Mouse (Mus musculus) CH12.LX (cell line): ENCODE data around the gene Pitx2. TPM values are rescaled to one million over a fixed set of nuclear protein-coding genes. Genes with fewer than 3 reads are reported as not detected.

Experiments
- DNase-seq: peaks from one replicate; pipeline ENCODE4 v3.0.0-alpha.2; 2013; ENCODE audit errors: extremely low read depth
- H3K27ac ChIP-seq: 2 replicates; pipeline ENCODE4 v1.5.1; 2012; ENCODE audit warnings: low read depth, mild to moderate bottlenecking, control low read depth, moderate library complexity; ENCODE audit not compliant: insufficient read depth
- H3K27me3 ChIP-seq: replicated peaks from 2 replicates; pipeline ENCODE3; 2012; ENCODE audit warnings: inconsistent platforms
- H3K36me3 ChIP-seq, 2 experiments: replicated peaks in 1 of 2; 2 replicates each; pipeline versions ENCODE3 to v1.6.1; 2012; ENCODE audit warnings: inconsistent platforms in 1 of 2, low read length in 1 of 2, mild to moderate bottlenecking in 1 of 2, mixed read lengths in 1 of 2, moderate library complexity in 1 of 2; ENCODE audit not compliant: control insufficient read depth in 1 of 2, insufficient read depth in 1 of 2
- H3K4me1 ChIP-seq, 2 experiments: 2 replicates each; pipeline ENCODE4 v1.6.1; 2012; ENCODE audit warnings: inconsistent platforms in 1 of 2, moderate library complexity in 1 of 2; ENCODE audit not compliant: insufficient read depth in 2 of 2, control insufficient read depth in 1 of 2
- H3K4me2 ChIP-seq: 2 replicates; pipeline ENCODE4 v1.6.1; 2012; ENCODE audit warnings: low read depth, mild to moderate bottlenecking, control low read depth; ENCODE audit not compliant: poor library complexity, insufficient read depth, severe bottlenecking
- H3K4me3 ChIP-seq, 3 experiments: fragments of 150-350 bp in 1 of 3; sonication (generic) in 1 of 3; replicated peaks in 1 of 3; 2 replicates each; pipeline versions ENCODE3 to v1.5.1; 2011 to 2012; ENCODE audit warnings: low read depth in 2 of 3, low read length in 2 of 3, mild to moderate bottlenecking in 2 of 3, moderate library complexity in 2 of 3, control low read depth in 1 of 3, improper control_type of control experiment in 1 of 3, inconsistent platforms in 1 of 3, mixed read lengths in 1 of 3; ENCODE audit not compliant: poor library complexity in 1 of 3
- H3K79me2 ChIP-seq: replicated peaks from 2 replicates; pipeline ENCODE4 v1.6.1; 2012; ENCODE audit warnings: mild to moderate bottlenecking, moderate library complexity; ENCODE audit not compliant: control insufficient read depth, poor library complexity, insufficient read depth, severe bottlenecking; ENCODE audit errors: extremely low read depth
- H3K9ac ChIP-seq: 2 replicates; pipeline ENCODE4 v1.6.1; 2012; ENCODE audit warnings: low read depth, mild to moderate bottlenecking, control low read depth, moderate library complexity; ENCODE audit not compliant: insufficient read depth
- H3K9me3 ChIP-seq: replicated peaks from 2 replicates; pipeline ENCODE3; 2012; ENCODE audit warnings: low read length, inconsistent platforms, mixed read lengths
- CHD1 ChIP-seq: IDR thresholded peaks from 2 replicates; pipeline ENCODE4 v1.6.1; 2012; ENCODE audit warnings: low read depth, low read length, improper control_type of control experiment, inconsistent platforms
- CHD2 ChIP-seq: IDR thresholded peaks from 2 replicates; pipeline ENCODE4 v1.6.1; 2011; ENCODE audit warnings: low read length, improper control_type of control experiment
- CTCF ChIP-seq, 2 experiments: IDR thresholded peaks in 1 of 2; conservative IDR thresholded peaks in 1 of 2; 2 replicates each; pipeline ENCODE4 v1.5.1; 2011 to 2012; ENCODE audit warnings: low read depth in 2 of 2, low read length in 2 of 2, improper control_type of control experiment in 1 of 2, inconsistent platforms in 1 of 2, mild to moderate bottlenecking in 1 of 2, moderate library complexity in 1 of 2
- ELF1 ChIP-seq: IDR thresholded peaks from 2 replicates; pipeline ENCODE4 v1.6.1; 2014; ENCODE audit warnings: low read depth, mild to moderate bottlenecking, inconsistent platforms, low read length, improper control_type of control experiment
- EP300 ChIP-seq: IDR thresholded peaks from 2 replicates; pipeline ENCODE4 v1.6.1; 2011; ENCODE audit warnings: low read length, improper control_type of control experiment
- GABPA ChIP-seq: IDR thresholded peaks from 2 replicates; pipeline ENCODE4 v1.6.1; 2012; ENCODE audit warnings: low read depth, low read length, improper control_type of control experiment, inconsistent platforms; ENCODE audit not compliant: insufficient replicate concordance
- HCFC1 ChIP-seq: IDR thresholded peaks from 2 replicates; pipeline ENCODE4 v1.6.1; 2012; ENCODE audit warnings: low read depth, mild to moderate bottlenecking, inconsistent platforms, low read length, improper control_type of control experiment
- IRF4 ChIP-seq: IDR thresholded peaks from 2 replicates; pipeline ENCODE4 v1.6.1; 2014; ENCODE audit warnings: low read depth, mild to moderate bottlenecking, inconsistent platforms, low read length, improper control_type of control experiment
- JUN ChIP-seq: IDR thresholded peaks from 2 replicates; pipeline ENCODE4 v1.6.1; 2011; ENCODE audit warnings: low read depth, mild to moderate bottlenecking, low read length, improper control_type of control experiment, moderate library complexity; ENCODE audit not compliant: insufficient read depth
- JUND ChIP-seq: conservative IDR thresholded peaks from 2 replicates; pipeline ENCODE4 v1.6.1; 2011; ENCODE audit warnings: low read depth, low read length, improper control_type of control experiment
- MAFK ChIP-seq: IDR thresholded peaks from 2 replicates; pipeline ENCODE4 v1.6.1; 2011; ENCODE audit warnings: low read length, improper control_type of control experiment; ENCODE audit not compliant: insufficient replicate concordance
- MAX ChIP-seq: IDR thresholded peaks from 2 replicates; pipeline ENCODE4 v1.6.1; 2011; ENCODE audit warnings: low read length, improper control_type of control experiment
- MYC ChIP-seq: IDR thresholded peaks from 2 replicates; pipeline ENCODE4 v1.6.1; 2011; ENCODE audit warnings: low read depth, mild to moderate bottlenecking, improper control_type of control experiment, low read length
- NRF1 ChIP-seq: IDR thresholded peaks from 2 replicates; pipeline ENCODE4 v1.6.1; 2014; ENCODE audit warnings: low read depth, mild to moderate bottlenecking, inconsistent platforms, low read length, improper control_type of control experiment, moderate library complexity
- POLR2AphosphoS2 ChIP-seq: IDR thresholded peaks from 2 replicates; pipeline ENCODE4 v1.6.1; 2011; ENCODE audit warnings: low read depth, low read length, improper control_type of control experiment
- RAD21 ChIP-seq: IDR thresholded peaks from 2 replicates; pipeline ENCODE4 v1.6.1; 2011; ENCODE audit warnings: low read depth, mild to moderate bottlenecking, low read length, improper control_type of control experiment, moderate library complexity
- SIN3A ChIP-seq: IDR thresholded peaks from 2 replicates; pipeline ENCODE4 v1.6.1; 2012; ENCODE audit warnings: low read length, improper control_type of control experiment, inconsistent platforms
- SMC3 ChIP-seq: IDR thresholded peaks from 2 replicates; pipeline ENCODE4 v1.6.1; 2011; ENCODE audit warnings: low read depth, low read length, improper control_type of control experiment
- USF1 ChIP-seq: IDR thresholded peaks from 2 replicates; pipeline ENCODE4 v1.6.1; 2014; ENCODE audit warnings: low read depth, mild to moderate bottlenecking, inconsistent platforms, low read length, improper control_type of control experiment
- USF2 ChIP-seq: conservative IDR thresholded peaks from 2 replicates; pipeline ENCODE4 v1.6.1; 2011; ENCODE audit warnings: low read depth, low read length, improper control_type of control experiment
- ZC3H11A ChIP-seq: IDR thresholded peaks from 2 replicates; pipeline ENCODE4 v1.6.1; 2012; ENCODE audit warnings: low read depth, mild to moderate bottlenecking, inconsistent platforms, low read length, improper control_type of control experiment
- ZKSCAN1 ChIP-seq: IDR thresholded peaks from 2 replicates; pipeline ENCODE4 v1.6.1; 2012; ENCODE audit warnings: low read depth, inconsistent platforms, low read length, improper control_type of control experiment, borderline replicate concordance
- ZMIZ1 ChIP-seq: IDR thresholded peaks from 2 replicates; pipeline ENCODE4 v1.6.1; 2012; ENCODE audit warnings: low read depth, mild to moderate bottlenecking, inconsistent platforms, low read length, improper control_type of control experiment
- ZNF384 ChIP-seq: IDR thresholded peaks from 2 replicates; pipeline ENCODE4 v1.6.1; 2012; ENCODE audit warnings: low read depth, low read length, improper control_type of control experiment, inconsistent platforms
- dilution Hi-C: fragments of 300-500 bp; cut with MboI; formaldehyde crosslinking; loops from 2 replicates; pipeline ENCODE4 v1.14.3; 2020; ENCODE audit warnings: low sequenced_read_pairs; ENCODE audit not compliant: extremely low pct_unique_long_range_greater_than_20kb, extremely low pct_ligation_motif_present
- in situ Hi-C: fragments of 300-500 bp; cut with MboI; formaldehyde crosslinking; loops from 3 replicates; pipeline ENCODE4 v1.14.3; 2019; ENCODE audit warnings: low sequenced_read_pairs, low pct_ligation_motif_present, low pct_unique_long_range_greater_than_20kb, mixed read lengths
- polyA plus RNA-seq: library from polyadenylated mRNA; unstranded; fragments of >175 nt; gene quantifications from 2 replicates; pipeline ENCODE4 v1.2.1, GENCODE M21; 2012; ENCODE audit warnings: low read depth; ENCODE audit not compliant: insufficient read length
- total RNA-seq, 2 experiments: library from RNA; depleted of rRNA; stranded (reverse); fragments of 300-350 nt in 1 of 2; fragments of >200 nt in 1 of 2; gene quantifications; 2 replicates each; pipeline ENCODE4 v1.2.3; 2012 to 2014

Pitx2 gene
- total and polyA plus RNA-seq, 3 experiments: not detected

GRCm38 (mm10) chr3:129151096-129151685 is 48.5 kb upstream of the Pitx2 start:
- peaks cover 54% of the 10 kb centered on the region for H3K9me3 ChIP-seq
- H3K79me2 ChIP-seq: no peaks in the 10 kb centered on the region
- H3K9ac ChIP-seq: no peak overlapping the region
- dilution Hi-C loops: no loop called here
- in situ Hi-C loops: no loop called here
- no peak overlapping the region for H3K27ac ChIP-seq
- H3K4me2 ChIP-seq: no peak overlapping the region
- TF ChIP-seq EP300 (no peak), IRF4 (no peak), SMC3 (no peak), POLR2AphosphoS2 (no peak), ELF1 (no peak), ZNF384 (no peak), MAX (no peak), JUND (no peak), ZKSCAN1 (no peak), MAFK (no peak), NRF1 (no peak), CHD1 (no peak), CHD2 (no peak), MYC (no peak), RAD21 (no peak), USF2 (no peak), JUN (no peak), USF1 (no peak), CTCF (conservative IDR thresholded peaks at IDR 0.05 in 1 of 2, IDR thresholded peaks at IDR 0.05 in 1 of 2; ENCODE audit: low read depth in 2 of 2, low read length in 2 of 2) (no peak), ZMIZ1 (no peak)
- TF ChIP-seq, all 38 proteins: peak for 0
- no peak overlapping the region for H3K4me3 ChIP-seq
- no peaks in the 10 kb centered on the region for H3K27me3 ChIP-seq
- no peak for DNase-seq
- H3K4me1 ChIP-seq: no peaks in the 10 kb centered on the region
- no peaks in the 10 kb centered on the region for H3K36me3 ChIP-seq

DNA sequence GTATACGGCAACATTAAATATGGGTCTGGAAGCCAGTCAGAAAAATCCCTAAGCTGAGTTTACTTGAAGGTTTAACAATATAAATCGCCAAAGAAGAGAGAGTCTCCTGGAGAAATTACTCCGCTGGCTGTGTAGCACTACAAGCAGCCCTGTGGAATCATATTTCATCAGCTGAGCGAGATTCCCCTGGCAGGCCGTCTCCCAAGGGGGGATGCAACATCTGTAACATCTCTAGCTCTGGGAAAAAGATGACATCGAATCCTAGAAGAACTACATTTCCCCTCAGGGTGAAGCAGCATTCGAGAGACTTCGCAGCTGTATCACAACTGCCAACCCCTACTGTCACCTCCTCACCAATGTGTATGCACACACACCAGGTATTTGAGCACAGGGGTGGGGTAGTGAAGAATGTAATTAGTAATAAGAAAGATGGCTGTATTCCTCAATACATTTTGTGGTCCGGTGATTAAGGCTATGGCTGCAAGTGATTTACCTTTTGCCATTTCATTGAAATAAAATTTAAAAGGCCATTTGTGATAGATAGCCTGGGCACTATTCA is 40.8 kb upstream of the Pitx2 start:
- no peak for DNase-seq
- H3K4me1 ChIP-seq: no peaks in the 10 kb centered on the region
- H3K27ac ChIP-seq: no peak overlapping the region
- no peaks in the 10 kb centered on the region for H3K27me3 ChIP-seq
- H3K4me3 ChIP-seq: no peak overlapping the region
- in situ Hi-C loops (no loop called here), dilution Hi-C loops (no loop called here)
- H3K9ac ChIP-seq: no peak overlapping the region
- H3K79me2 ChIP-seq: no peaks in the 10 kb centered on the region
- no peaks in the 10 kb centered on the region for H3K36me3 ChIP-seq
- TF ChIP-seq CHD2 (no peak), CHD1 (no peak), HCFC1 (no peak), JUND (no peak), MYC (no peak), SIN3A (no peak), CTCF (conservative IDR thresholded peaks at IDR 0.05 in 1 of 2, IDR thresholded peaks at IDR 0.05 in 1 of 2; ENCODE audit: low read depth in 2 of 2, low read length in 2 of 2) (no peak), GABPA (no peak), SMC3 (no peak), ZC3H11A (no peak)
- H3K9me3 ChIP-seq: peaks cover 79% of the 10 kb centered on the region
- no peak overlapping the region for H3K4me2 ChIP-seq
